Mouse (Mus musculus) heart, adult 2 months (tissue): ENCODE data around the gene Samhd1. TPM values are rescaled to one million over a fixed set of nuclear protein-coding genes. Genes with fewer than 3 reads are reported as not detected.

Experiments used
- DNase-seq, 2 experiments: peaks; one replicate each; pipeline ENCODE4 v3.0.0; 2021
- H3K27ac ChIP-seq: fragments of 200-600 bp; 2 replicates; pipeline ENCODE4 v1.8.1; 2022
- H3K27me3 ChIP-seq: fragments of 200-500 bp; 2 replicates; pipeline ENCODE4 v1.6.1; 2012; ENCODE audit warnings: mild to moderate bottlenecking, low read length, inconsistent platforms, mixed read lengths; ENCODE audit not compliant: control insufficient read depth, insufficient read depth
- H3K36me3 ChIP-seq: fragments of 200-500 bp; 2 replicates; pipeline ENCODE4 v1.6.1; 2012; ENCODE audit warnings: low read length, inconsistent platforms; ENCODE audit not compliant: control insufficient read depth, insufficient read depth
- H3K4me1 ChIP-seq: fragments of 200-500 bp; 2 replicates; pipeline ENCODE4 v1.6.1; 2011; ENCODE audit warnings: low read length; ENCODE audit not compliant: control insufficient read depth, insufficient read depth
- H3K4me3 ChIP-seq: fragments of 200-600 bp; 2 replicates; pipeline ENCODE4 v1.8.1; 2022
- H3K79me2 ChIP-seq: fragments of 200-500 bp; replicated peaks from 2 replicates; pipeline ENCODE4 v1.6.1; 2012; ENCODE audit warnings: mild to moderate bottlenecking, inconsistent platforms, low read length, moderate library complexity, mixed read lengths; ENCODE audit not compliant: control insufficient read depth, insufficient read depth
- H3K9ac ChIP-seq: fragments of 200-500 bp; 2 replicates; pipeline ENCODE4 v1.6.1; 2012; ENCODE audit warnings: low read depth, mild to moderate bottlenecking, control low read depth, inconsistent platforms, low read length, mixed read lengths
- CTCF ChIP-seq: fragments of 200-600 bp; IDR thresholded peaks from 2 replicates; pipeline ENCODE4 v1.8.1; 2022; ENCODE audit warnings: antibody characterized with exemption, mild to moderate bottlenecking, moderate library complexity
- EP300 ChIP-seq: fragments of 200-500 bp; IDR thresholded peaks from 2 replicates; pipeline ENCODE4 v1.6.1; 2011; ENCODE audit warnings: low read depth, low read length, control low read depth; ENCODE audit not compliant: insufficient read depth
- POLR2A ChIP-seq: fragments of 200-500 bp; IDR thresholded peaks from 2 replicates; pipeline ENCODE4 v1.6.1; 2011; ENCODE audit warnings: mild to moderate bottlenecking, low read depth, low read length, control low read depth; ENCODE audit not compliant: insufficient read depth
- WGBS: fragments of 180-500 bp; shearing (Covaris S2); methylation state at CpG from one replicate; pipeline ENCODE4 v1.1.7; 2018; 5-methylcytosine and 5-hydroxymethylcytosine counted together
- intact Hi-C: fragments of 180-260 bp; cut with DNase I; formaldehyde crosslinking; loops from one replicate; pipeline ENCODE4 v1.15.1; 2025
- polyA plus RNA-seq: library from polyadenylated mRNA; depleted of rRNA; stranded (reverse); fragments of >200 nt; gene quantifications from 2 replicates; pipeline ENCODE4 v1.2.3, GENCODE M21; 2012
- total RNA-seq, 2 experiments: library from RNA; stranded (reverse); gene quantifications; 2 replicates each; pipeline ENCODE4 v1.2.3; 2021

Gene Samhd1
- total and polyA plus RNA-seq, 3 experiments = 19.8 to 23.8 (median 22.7) TPM

DNA sequence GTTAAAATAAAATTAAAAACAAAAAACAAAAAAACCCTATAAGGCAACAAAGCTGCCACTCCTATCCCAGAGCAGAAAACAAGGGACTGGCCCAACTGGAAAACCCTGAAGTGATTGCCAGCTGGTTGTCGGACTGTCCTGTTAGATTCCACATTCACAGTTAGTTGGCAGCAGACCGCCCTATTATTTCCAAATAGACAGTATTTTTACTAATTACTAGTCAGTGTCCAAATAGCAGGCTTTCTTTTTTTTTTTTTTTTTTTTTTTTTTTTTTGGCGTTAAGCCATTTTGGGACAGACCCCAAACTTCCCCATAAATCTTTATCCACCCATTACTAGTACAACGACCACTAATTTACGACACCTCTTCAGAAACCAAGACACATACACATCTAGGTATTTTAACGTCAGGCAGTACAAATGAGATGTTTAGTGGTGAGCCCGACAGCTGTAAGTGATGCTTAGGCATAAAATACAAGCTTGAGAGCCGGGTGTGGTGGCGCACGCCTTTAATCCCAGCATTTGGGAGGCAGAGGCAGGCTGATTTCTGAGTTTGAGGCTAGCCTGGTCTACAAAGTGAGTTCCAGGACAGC, 560 bp upstream of the Samhd1 start:
- 83% methylated on average over 10 of the region's 10 CpGs for WGBS
- no peak for DNase-seq
- Histone ChIP-seq H3K4me3 (peak overlapping the region; percentile 59), H3K36me3 (peaks cover 2% of the 10 kb centered on the region; the same call in 1 of the 2 replicates), H3K79me2 (no peaks in the 10 kb centered on the region), H3K9ac (peak overlapping the region; percentile 59; the same call in 1 of the 2 replicates), H3K4me1 (peaks cover 5% of the 10 kb centered on the region), H3K27me3 (no peaks in the 10 kb centered on the region), H3K27ac (peak overlapping the region; percentile 93)
- intact Hi-C loops = loop anchor here (5.0 kb wide), 1 partner anchor 67 kb away; the partner anchor contains the start of gene Rbl1
- TF ChIP-seq CTCF = no peak

DNA sequence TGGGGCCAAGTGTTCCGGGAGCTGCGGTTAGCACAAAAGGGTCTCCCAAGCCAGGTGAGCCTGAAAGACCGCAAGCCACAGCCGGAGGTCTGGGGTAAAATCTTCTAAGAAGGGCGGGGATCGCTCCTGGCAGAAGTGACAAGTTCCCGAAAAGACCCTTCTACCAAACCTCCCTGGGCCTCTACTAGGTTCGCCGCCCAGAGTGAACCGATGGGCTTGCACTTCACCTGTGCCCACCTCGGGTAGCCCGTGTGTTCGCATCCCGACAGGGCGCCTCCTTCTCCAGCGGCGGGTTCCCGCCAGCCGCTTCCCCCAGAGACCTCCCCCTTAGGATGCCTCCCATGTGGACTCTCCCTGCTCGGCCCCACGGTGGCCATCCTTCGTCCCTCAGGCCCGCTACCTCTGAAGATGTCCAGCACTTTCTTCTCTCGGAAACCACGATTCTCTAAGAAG, 560 bp downstream of the Samhd1 start:
- peaks cover 2% of the 10 kb centered on the region; the same call in 1 of the 2 replicates for H3K36me3 ChIP-seq
- H3K4me1 ChIP-seq = peaks cover 8% of the 10 kb centered on the region
- peak overlapping the region; percentile 93 for H3K27ac ChIP-seq
- H3K4me3 ChIP-seq = peak overlapping the region; percentile 59
- H3K27me3 ChIP-seq = no peaks in the 10 kb centered on the region
- no peaks in the 10 kb centered on the region for H3K79me2 ChIP-seq
- H3K9ac ChIP-seq = peak overlapping the region; percentile 78
- 1% methylated on average over 25 of the region's 25 CpGs for WGBS
- TF ChIP-seq POLR2A (no peak), CTCF (no peak), EP300 (no peak)
- intact Hi-C loops = no loop called here
- no peak for DNase-seq

DNA sequence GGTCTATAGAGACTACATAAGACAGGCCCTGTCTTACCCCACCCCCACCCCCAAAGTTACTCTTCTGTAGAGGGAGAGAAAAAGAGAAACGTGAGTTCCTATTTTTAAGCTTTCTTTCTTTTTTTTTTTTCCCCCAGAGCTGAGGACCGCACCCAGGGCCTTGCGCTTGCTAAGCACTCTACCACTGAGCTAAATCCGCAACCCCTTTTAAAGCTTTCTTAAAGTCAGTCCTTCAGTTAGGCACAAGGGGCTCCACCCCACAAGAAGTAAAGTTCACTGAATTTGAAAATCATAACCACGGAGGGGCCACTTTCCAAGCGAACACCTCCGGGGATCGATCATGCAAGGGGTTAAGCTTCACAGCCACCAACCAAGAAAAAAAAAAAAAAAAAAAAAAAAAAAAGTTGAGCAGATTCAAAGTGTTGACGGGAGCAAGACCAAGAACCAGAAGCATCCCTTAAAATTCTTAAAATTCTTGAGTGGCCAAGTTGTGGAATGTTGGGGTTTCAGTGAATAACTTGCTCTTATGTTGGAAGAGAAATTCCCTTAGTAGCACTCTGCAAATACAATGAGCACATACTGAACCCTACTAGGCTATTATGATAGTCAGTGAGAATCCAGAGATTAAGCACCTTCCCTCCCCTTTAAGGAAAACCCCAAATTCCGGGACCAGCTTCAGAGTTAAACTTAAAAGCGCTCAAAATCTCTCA, 1.1 kb downstream of the Samhd1 start:
- DNase-seq = no peak
- TF ChIP-seq POLR2A (no peak), CTCF (no peak), EP300 (no peak)
- WGBS = 26% methylated on average over 11 of the region's 11 CpGs
- peak overlapping the region; percentile 59 for H3K4me3 ChIP-seq
- peak overlapping the region; percentile 93 for H3K27ac ChIP-seq
- no peaks in the 10 kb centered on the region for H3K79me2 ChIP-seq
- intact Hi-C loops = no loop called here
- H3K4me1 ChIP-seq = peaks cover 8% of the 10 kb centered on the region
- peak overlapping the region; percentile 78 for H3K9ac ChIP-seq
- H3K27me3 ChIP-seq = no peaks in the 10 kb centered on the region
- peaks cover 5% of the 10 kb centered on the region for H3K36me3 ChIP-seq

DNA sequence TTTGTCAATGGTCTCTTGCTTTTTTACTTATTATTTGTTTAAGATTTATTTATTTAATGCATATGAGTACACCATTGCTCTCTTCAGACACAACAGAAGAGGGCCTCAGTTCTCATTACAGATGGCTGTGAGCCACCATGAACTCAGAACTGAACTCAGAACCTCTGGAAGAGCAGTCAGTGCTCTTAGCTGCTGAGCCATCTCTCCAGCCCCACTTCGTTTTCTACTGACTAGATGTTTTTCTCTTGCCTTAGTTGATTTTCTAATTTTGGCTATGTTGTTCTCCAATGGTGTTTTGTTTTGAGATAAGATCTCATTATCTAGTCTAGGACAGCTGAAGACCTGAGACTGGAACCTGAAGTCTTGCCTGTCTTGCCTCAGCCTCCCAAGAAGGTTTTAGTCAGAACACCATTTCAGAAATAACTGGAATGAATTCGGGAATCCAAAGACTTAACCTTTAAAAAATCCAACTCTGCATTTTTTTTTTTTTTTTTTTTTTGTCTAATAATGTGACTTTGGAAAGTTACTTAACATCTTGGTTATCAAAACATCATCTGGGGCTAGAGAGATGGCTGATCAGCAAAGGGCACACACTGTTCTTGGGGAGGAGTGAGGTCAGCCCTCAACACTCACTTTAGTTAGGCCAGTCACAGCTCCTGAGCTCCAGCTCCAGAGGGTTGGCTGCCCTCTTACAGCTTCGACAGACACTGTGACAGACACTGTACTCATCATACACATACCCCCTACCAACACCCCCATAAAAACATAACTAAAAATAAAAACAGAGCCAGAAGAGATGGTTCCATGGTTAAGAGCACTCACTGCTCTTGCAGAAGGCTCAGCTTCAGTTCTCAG, 2.2 kb downstream of the Samhd1 start:
- Histone ChIP-seq H3K9ac (no peak overlapping the region), H3K79me2 (no peaks in the 10 kb centered on the region), H3K27ac (no peak overlapping the region; the same call in 1 of the 2 replicates), H3K27me3 (no peaks in the 10 kb centered on the region), H3K36me3 (peaks cover 8% of the 10 kb centered on the region), H3K4me3 (no peak overlapping the region), H3K4me1 (peaks cover 8% of the 10 kb centered on the region)
- 68% methylated on average over 3 of the region's 3 CpGs for WGBS
- TF ChIP-seq CTCF = no peak
- no peak for TF ChIP-seq EP300
- no peak for TF ChIP-seq POLR2A
- intact Hi-C loops = no loop called here
- DNase-seq = peak in 1 of 2 experiments; percentile 13

DNA sequence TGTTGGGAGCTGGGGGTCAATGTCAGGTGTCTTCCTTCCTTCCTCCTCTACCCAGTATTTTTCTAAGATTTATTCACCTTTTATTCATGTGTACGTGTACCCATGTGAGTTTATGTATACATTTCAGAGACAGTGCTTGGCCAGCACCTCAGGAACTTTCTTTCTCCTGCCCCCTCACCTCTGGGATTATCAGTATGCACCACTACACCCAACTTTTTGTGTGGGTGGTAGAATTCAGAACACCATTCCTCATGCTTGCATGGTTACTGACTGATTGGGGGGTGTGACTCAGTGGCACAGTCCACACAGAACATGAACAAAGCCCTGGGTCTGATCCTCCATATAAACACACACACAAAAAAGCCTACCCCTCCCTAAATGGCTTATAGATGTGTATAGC, 3.0 kb downstream of the Samhd1 start:
- peak overlapping the region; percentile 18; the same call in 1 of the 2 replicates for H3K27ac ChIP-seq
- TF ChIP-seq POLR2A (no peak), CTCF (no peak), EP300 (no peak)
- DNase-seq = peak in 1 of 2 experiments; percentile 10
- H3K79me2 ChIP-seq = no peaks in the 10 kb centered on the region
- H3K27me3 ChIP-seq = no peaks in the 10 kb centered on the region
- no peak overlapping the region for H3K4me3 ChIP-seq
- peaks cover 8% of the 10 kb centered on the region for H3K4me1 ChIP-seq
- no peak overlapping the region for H3K9ac ChIP-seq
- WGBS = 61% methylated on average over 1 of the region's 1 CpGs
- intact Hi-C loops = no loop called here
- H3K36me3 ChIP-seq = peaks cover 8% of the 10 kb centered on the region
